Mouse (Mus musculus) limb, embryonic 11.5 days (tissue): ENCODE results near the gene Fgfr2. TPM values are rescaled to one million over a fixed set of nuclear protein-coding genes. Genes with fewer than 3 reads are reported as not detected.

Experiments used
- ATAC-seq: fragments of 200-750 bp; cut with Nextera tagmentation; 2 replicates; pipeline ENCODE4 v1.8.0; 2017; ENCODE audit warnings: low read depth; ENCODE audit not compliant: insufficient number of reproducible peaks, low FRiP score, low TSS enrichment
- DNase-seq: peaks from one replicate; pipeline ENCODE4 v3.0.0-alpha.2; 2015; ENCODE audit warnings: low spot score
- H3K27ac ChIP-seq: fragments of 300-500 bp; sonication (generic); replicated peaks from 2 replicates; pipeline ENCODE4 v1.5.1; 2014; ENCODE audit warnings: low read depth, mild to moderate bottlenecking, low read length
- H3K27me3 ChIP-seq: fragments of 300-500 bp; sonication (generic); 2 replicates; pipeline ENCODE4 v1.6.1; 2014; ENCODE audit warnings: mild to moderate bottlenecking, low read length, mixed read lengths; ENCODE audit not compliant: control insufficient read depth, insufficient read depth
- H3K36me3 ChIP-seq: fragments of 300-500 bp; sonication (generic); 2 replicates; pipeline ENCODE4 v1.6.1; 2014; ENCODE audit warnings: mild to moderate bottlenecking, low read length, moderate library complexity, mixed read lengths; ENCODE audit not compliant: control insufficient read depth, insufficient read depth
- H3K4me1 ChIP-seq: fragments of 300-500 bp; sonication (generic); 2 replicates; pipeline ENCODE4 v1.6.1; 2014; ENCODE audit warnings: low read length, mixed read lengths; ENCODE audit not compliant: control insufficient read depth, insufficient read depth
- H3K4me2 ChIP-seq: fragments of 300-500 bp; sonication (generic); 2 replicates; pipeline ENCODE4 v1.6.1; 2014; ENCODE audit warnings: low read depth, mild to moderate bottlenecking, moderate library complexity; ENCODE audit not compliant: severe bottlenecking
- H3K4me3 ChIP-seq: fragments of 300-500 bp; sonication (generic); 2 replicates; pipeline ENCODE4 v1.5.1; 2014; ENCODE audit warnings: low read depth, low read length
- H3K9ac ChIP-seq: fragments of 300-500 bp; sonication (generic); 2 replicates; pipeline ENCODE4 v1.6.1; 2014; ENCODE audit warnings: mild to moderate bottlenecking, low read length
- H3K9me3 ChIP-seq: fragments of 300-500 bp; sonication (generic); 2 replicates; pipeline ENCODE4 v1.6.1; 2016; ENCODE audit warnings: low read length; ENCODE audit not compliant: control insufficient read depth
- WGBS: fragments of 180-500 bp; shearing (Covaris S2); extraction: QIAGEN DNeasy Blood & Tissue Kit; methylation state at CpG from one replicate; pipeline ENCODE4 v1.1.7; 2014; 5-methylcytosine and 5-hydroxymethylcytosine counted together
- polyA plus RNA-seq: library from polyadenylated mRNA; unstranded; fragments of >200 nt; fragmentation: Nextera tagmentation; extraction: Ambion mirVana; gene quantifications from 2 replicates; pipeline ENCODE4 v1.2.1, GENCODE M21; 2014

Gene Fgfr2
- polyA plus RNA-seq, 1 experiment from 2014 or later, result 60.1 TPM

DNA sequence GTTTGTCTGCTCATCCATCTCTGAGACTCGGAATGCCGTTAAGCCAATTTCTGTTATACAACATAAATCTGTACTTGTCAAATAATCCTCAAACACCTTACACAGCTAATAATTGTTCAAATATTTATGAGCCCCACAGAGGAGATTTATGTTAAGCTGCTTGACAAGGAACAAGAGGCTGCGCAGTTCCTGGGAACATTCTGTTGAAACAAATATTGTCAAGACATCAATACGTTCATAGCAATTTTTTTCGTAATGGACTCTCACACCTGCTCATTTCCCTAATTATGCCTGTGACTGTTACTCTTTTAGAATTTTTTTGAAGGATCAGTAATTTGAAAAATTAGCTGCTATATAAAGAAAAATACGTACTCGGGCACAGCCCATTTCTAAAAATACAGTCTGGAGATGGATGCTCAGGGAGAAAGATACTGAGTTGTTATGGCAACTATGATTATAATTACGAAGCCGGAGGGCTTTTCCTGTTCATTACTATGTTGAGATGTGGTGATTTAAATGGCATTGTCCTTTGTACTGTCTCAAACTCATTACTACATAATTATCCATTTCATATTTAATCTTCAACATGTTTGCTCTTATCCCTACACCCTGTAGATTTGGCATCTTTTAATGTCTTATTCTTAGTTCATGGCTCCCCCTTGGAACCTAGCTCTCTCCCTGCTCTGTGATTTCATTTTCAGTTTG is 964.7 kb downstream of the Fgfr2 start:
- DNase-seq (no peak), ATAC-seq (no peak)
- H3K4me1 ChIP-seq, result peaks cover 8% of the 10 kb centered on the region; the same call in 1 of the 2 replicates
- H3K4me2 ChIP-seq, result no peak overlapping the region
- no peak overlapping the region for H3K9ac ChIP-seq
- H3K9me3 ChIP-seq, result no peaks in the 10 kb centered on the region
- 89% methylated on average over 9 of the region's 9 CpGs for WGBS
- H3K4me3 ChIP-seq, result no peak overlapping the region
- H3K27me3 ChIP-seq, result peaks cover 17% of the 10 kb centered on the region
- no peak overlapping the region for H3K27ac ChIP-seq
- no peaks in the 10 kb centered on the region for H3K36me3 ChIP-seq

- Histone ChIP-seq H3K4me2 (peak within 1 kb of the TSS; percentile 64), H3K9ac (peak within 1 kb of the TSS; percentile 8), H3K4me3 (peak within 1 kb of the TSS; percentile 24), H3K36me3 (no peaks in the 10 kb centered on the region), H3K4me1 (peaks cover 8% of the 10 kb centered on the region; the same call in 1 of the 2 replicates), H3K27ac (no peak within 1 kb of the TSS), H3K9me3 (no peaks in the 10 kb centered on the region), H3K27me3 (peaks cover 23% of the 10 kb centered on the region)
- 2% methylated on average over 38 of the region's 43 CpGs for whole genome bisulfite sequencing
- DNase-seq, result peak; percentile 45
- 0 out of 2 replicates have a peak, but pooled peaks have one; percentile 26 for ATAC-seq
These were observed 968.7 kb downstream of the Fgfr2 start, which contains the start of gene Cpxm2 for GRCm38 (mm10) chr7:132154368-132154961. TSS of gene Cpxm2 (minus strand) at chr7:132154739.

- H3K36me3 ChIP-seq, result no peaks in the 10 kb centered on the region
- no peak overlapping the region for H3K9ac ChIP-seq
- DNase-seq, result no peak
- peaks cover 8% of the 10 kb centered on the region; the same call in 1 of the 2 replicates for H3K4me1 ChIP-seq
- no peak for ATAC-seq
- H3K4me2 ChIP-seq, result peak overlapping the region; percentile 64; the same call in 1 of the 2 replicates
- no peaks in the 10 kb centered on the region for H3K9me3 ChIP-seq
- peak overlapping the region; percentile 24 for H3K4me3 ChIP-seq
- WGBS, result 42% methylated on average over 6 of the region's 6 CpGs
- H3K27me3 ChIP-seq, result peaks cover 23% of the 10 kb centered on the region
- H3K27ac ChIP-seq, result no peak overlapping the region
These were observed 969.4 kb downstream of the Fgfr2 start for GRCm38 (mm10) chr7:132153725-132154147.

DNA sequence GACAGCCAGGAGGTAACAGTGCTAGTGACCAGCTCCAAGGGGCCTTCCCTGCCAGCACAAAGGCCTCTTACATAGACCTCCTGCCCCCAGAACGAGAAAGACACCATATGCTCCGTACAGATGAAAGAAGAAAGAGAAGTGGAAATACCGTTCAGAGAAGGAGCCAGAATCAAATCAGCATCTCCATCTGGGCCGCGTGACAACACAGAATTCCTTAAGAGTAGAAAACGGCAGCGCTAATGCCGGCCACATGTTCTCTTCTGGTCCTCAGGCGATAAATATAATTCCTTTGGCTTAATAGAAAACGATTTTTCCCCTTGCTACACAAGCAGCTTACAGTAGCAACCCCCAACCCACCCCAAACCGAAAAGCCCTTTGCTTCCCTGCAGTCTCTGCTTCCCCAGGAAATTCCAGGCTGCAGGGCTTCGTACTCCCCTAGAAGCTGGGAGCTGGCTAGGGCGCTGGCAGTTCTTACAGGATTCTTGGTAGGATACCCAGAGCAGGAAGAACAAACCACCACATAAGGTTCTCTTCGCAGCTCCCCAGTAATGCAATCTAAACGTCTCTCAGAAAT is 977.8 kb downstream of the Fgfr2 start:
- H3K36me3 ChIP-seq, result no peaks in the 10 kb centered on the region
- DNase-seq (peak; percentile 31), ATAC-seq (no peak)
- H3K4me1 ChIP-seq, result no peaks in the 10 kb centered on the region
- H3K4me2 ChIP-seq, result no peak overlapping the region
- H3K9me3 ChIP-seq, result no peaks in the 10 kb centered on the region
- H3K9ac ChIP-seq, result no peak overlapping the region
- no peaks in the 10 kb centered on the region for H3K27me3 ChIP-seq
- H3K27ac ChIP-seq, result no peak overlapping the region
- 63% methylated on average over 15 of the region's 15 CpGs for WGBS
- H3K4me3 ChIP-seq, result no peak overlapping the region

DNA sequence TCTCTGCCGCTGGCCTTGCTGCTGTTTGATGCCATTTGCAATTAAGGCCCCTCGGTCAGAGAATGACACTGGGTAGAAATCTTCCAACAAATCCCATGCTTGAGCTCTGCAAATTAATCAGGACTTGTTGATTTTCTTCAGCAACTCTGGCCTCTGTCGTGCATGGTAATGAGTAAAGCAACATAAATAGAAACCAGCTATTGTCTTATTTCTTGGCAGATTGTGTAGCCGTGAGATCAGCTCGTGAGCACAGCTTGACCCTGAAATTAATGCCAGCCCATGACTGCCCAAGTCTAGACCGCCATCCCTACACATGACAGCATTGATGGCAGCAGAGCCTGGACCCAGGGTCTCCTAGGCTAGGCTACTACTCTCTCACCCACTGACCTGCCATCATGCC is 994.5 kb downstream of the Fgfr2 start:
- H3K9me3 ChIP-seq, result 0 out of 2 replicates have a peak, but pooled peaks cover under 1% of the 10 kb centered on the region
- no peak overlapping the region for H3K4me3 ChIP-seq
- H3K4me1 ChIP-seq, result no peaks in the 10 kb centered on the region
- H3K27ac ChIP-seq, result no peak overlapping the region
- H3K9ac ChIP-seq, result no peak overlapping the region
- no peaks in the 10 kb centered on the region for H3K36me3 ChIP-seq
- DNase-seq (no peak), ATAC-seq (no peak)
- H3K27me3 ChIP-seq, result no peaks in the 10 kb centered on the region
- no peak overlapping the region for H3K4me2 ChIP-seq
- 88% methylated on average over 6 of the region's 6 CpGs for WGBS

DNA sequence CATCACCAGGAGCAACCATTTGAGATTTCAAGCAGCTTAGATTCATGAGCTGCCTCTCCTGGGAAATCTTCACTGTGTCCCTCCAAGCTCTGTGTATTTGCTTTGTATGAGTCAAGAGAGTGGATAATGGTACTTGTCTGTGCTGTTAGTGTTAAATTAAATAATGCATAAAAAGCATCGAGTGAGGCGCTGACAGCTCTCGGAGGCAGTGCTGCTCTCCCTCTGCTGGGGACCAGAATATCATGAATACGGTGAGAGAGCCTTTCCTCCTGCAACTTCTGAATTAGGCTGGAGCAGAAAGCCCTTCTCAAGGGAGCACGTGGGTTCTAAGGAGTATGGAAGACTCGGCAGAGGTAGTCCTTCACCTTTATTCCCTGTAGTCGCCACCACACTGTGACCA is 998.2 kb downstream of the Fgfr2 start:
- H3K9ac ChIP-seq, result no peak overlapping the region
- 81% methylated on average over 7 of the region's 7 CpGs for WGBS
- DNase-seq, result no peak
- H3K27me3 ChIP-seq, result no peaks in the 10 kb centered on the region
- no peaks in the 10 kb centered on the region for H3K36me3 ChIP-seq
- H3K4me1 ChIP-seq, result no peaks in the 10 kb centered on the region
- H3K4me2 ChIP-seq, result no peak overlapping the region
- H3K4me3 ChIP-seq, result no peak overlapping the region
- H3K27ac ChIP-seq, result no peak overlapping the region
- H3K9me3 ChIP-seq, result no peaks in the 10 kb centered on the region
- no peak for ATAC-seq

- no peaks in the 10 kb centered on the region for H3K4me1 ChIP-seq
- no peak for ATAC-seq
- 84% methylated on average over 7 of the region's 7 CpGs for WGBS
- H3K27me3 ChIP-seq, result no peaks in the 10 kb centered on the region
- no peak overlapping the region for H3K9ac ChIP-seq
- H3K4me3 ChIP-seq, result no peak overlapping the region
- DNase-seq, result no peak
- H3K4me2 ChIP-seq, result no peak overlapping the region
- no peaks in the 10 kb centered on the region for H3K9me3 ChIP-seq
- no peak overlapping the region for H3K27ac ChIP-seq
- no peaks in the 10 kb centered on the region for H3K36me3 ChIP-seq
These were observed 999.9 kb downstream of the Fgfr2 start for GRCm38 (mm10) chr7:132123211-132123610.

GRCm38 (mm10) chr7:132119817-132120216 is 1003.3 kb downstream of the Fgfr2 start:
- no peak overlapping the region for H3K27ac ChIP-seq
- H3K4me2 ChIP-seq, result no peak overlapping the region
- H3K4me3 ChIP-seq, result no peak overlapping the region
- no peaks in the 10 kb centered on the region for H3K36me3 ChIP-seq
- no peak overlapping the region for H3K9ac ChIP-seq
- WGBS, result 87% methylated on average over 4 of the region's 4 CpGs
- DNase-seq, result no peak
- no peaks in the 10 kb centered on the region for H3K4me1 ChIP-seq
- no peak for ATAC-seq
- H3K27me3 ChIP-seq, result no peaks in the 10 kb centered on the region
- no peaks in the 10 kb centered on the region for H3K9me3 ChIP-seq
